In genomic region chr7:98834711-98835321, GRCm38 (mm10) we compare ENCODE assay signal across 8 mouse cellular contexts. TPM values are rescaled to one million over a fixed set of nuclear protein-coding genes. Genes with fewer than 3 reads are reported as not detected.
DNase-seq lines count a peak whose midpoint lies in the region; ATAC-seq and TF ChIP-seq lines count a peak whose summit lies in the region.

Wnt11 (plus strand) TSS chr7:98835112.

- TF ChIP-seq EP300 in heart, postnatal 0 days (IDR thresholded peaks at IDR 0.05; ENCODE audit: low read depth) = no peak

- whole genome bisulfite sequencing in embryonic facial prominence, embryonic 13.5 days = under 1% methylated on average over 65 of the region's 66 CpGs
- WGBS in heart, postnatal 0 days = under 1% methylated on average over 63 of the region's 66 CpGs
- under 1% methylated on average over 66 of the region's 66 CpGs for WGBS in limb, embryonic 13.5 days

- DNase-seq in thymus, postnatal 25 days = peak; percentile 5
- DNase-seq in thymus, adult 18-20 months = no peak
- no peak for DNase-seq in heart, postnatal 0 days (ENCODE audit: low spot score)
- DNase-seq in neural tube, embryonic 10.5 days (ENCODE audit: extremely low spot score, low spot score) = peak; percentile 55
- DNase-seq in frontal cortex, postnatal 36 days (ENCODE audit: low spot score in 2 of 2) = no peak
- no peak for DNase-seq in adipocyte (ENCODE audit: low spot score)

- H3K27ac ChIP-seq in embryonic facial prominence, embryonic 13.5 days = no peak within 1 kb of the TSS
- H3K27ac ChIP-seq in heart, postnatal 0 days (ENCODE audit: low read depth) = no peak within 1 kb of the TSS
- peak within 1 kb of the TSS; percentile 58; the same call in 1 of the 2 replicates for H3K27ac ChIP-seq in limb, embryonic 13.5 days

- H3K4me1 ChIP-seq in embryonic facial prominence, embryonic 13.5 days = peaks cover 55% of the 10 kb centered on the region
- H3K4me1 ChIP-seq in heart, postnatal 0 days (ENCODE audit: control insufficient read depth, insufficient read depth) = peaks cover 22% of the 10 kb centered on the region
- H3K4me1 ChIP-seq in limb, embryonic 13.5 days = peaks cover 48% of the 10 kb centered on the region

- H3K4me2 ChIP-seq in embryonic facial prominence, embryonic 13.5 days = peak within 1 kb of the TSS; percentile 98
- H3K4me2 ChIP-seq in heart, postnatal 0 days (ENCODE audit: low read depth, low read length) = peak within 1 kb of the TSS; percentile 92
- H3K4me2 ChIP-seq in limb, embryonic 13.5 days (replicated peaks) = peak within 1 kb of the TSS; percentile 90

- no peak for ATAC-seq in embryonic facial prominence, embryonic 13.5 days (ENCODE audit: insufficient number of reproducible peaks, insufficient read depth, low FRiP score, low TSS enrichment, low read depth)
- ATAC-seq in heart, postnatal 0 days (ENCODE audit: insufficient read depth, low read depth) = peak; percentile 19; the same call in 1 of the 2 replicates
- ATAC-seq in limb, embryonic 13.5 days (ENCODE audit: low FRiP score, low read depth) = no peak

- TF ChIP-seq CTCF in heart, postnatal 0 days (IDR thresholded peaks at IDR 0.05; ENCODE audit: low read depth) = no peak

- no peaks in the 10 kb centered on the region for H3K36me3 ChIP-seq in embryonic facial prominence, embryonic 13.5 days
- no peaks in the 10 kb centered on the region for H3K36me3 ChIP-seq in heart, postnatal 0 days (replicated peaks; ENCODE audit: control insufficient read depth, insufficient read depth, low read length)
- no peaks in the 10 kb centered on the region for H3K36me3 ChIP-seq in limb, embryonic 13.5 days

- H3K4me3 ChIP-seq in embryonic facial prominence, embryonic 13.5 days = peak within 1 kb of the TSS; percentile 57
- peak within 1 kb of the TSS; percentile 57 for H3K4me3 ChIP-seq in heart, postnatal 0 days (ENCODE audit: low read depth, low read length)
- H3K4me3 ChIP-seq in limb, embryonic 13.5 days = peak within 1 kb of the TSS; percentile 65

- H3K27me3 ChIP-seq in embryonic facial prominence, embryonic 13.5 days = peaks cover 98% of the 10 kb centered on the region
- H3K27me3 ChIP-seq in heart, postnatal 0 days (ENCODE audit: control insufficient read depth, insufficient read depth, low read length) = peaks cover 62% of the 10 kb centered on the region
- peaks cover 89% of the 10 kb centered on the region for H3K27me3 ChIP-seq in limb, embryonic 13.5 days

- no peaks in the 10 kb centered on the region for H3K9me3 ChIP-seq in embryonic facial prominence, embryonic 13.5 days
- no peaks in the 10 kb centered on the region for H3K9me3 ChIP-seq in heart, postnatal 0 days (replicated peaks; ENCODE audit: control insufficient read depth, low read length)
- H3K9me3 ChIP-seq in limb, embryonic 13.5 days = no peaks in the 10 kb centered on the region

- peak within 1 kb of the TSS; percentile 79 for H3K9ac ChIP-seq in embryonic facial prominence, embryonic 13.5 days
- H3K9ac ChIP-seq in heart, postnatal 0 days (replicated peaks; ENCODE audit: low read depth, low read length) = peak within 1 kb of the TSS; percentile 40
- peak within 1 kb of the TSS; percentile 81 for H3K9ac ChIP-seq in limb, embryonic 13.5 days

RNA-seq across cellular contexts. Expression of gene Wnt11, which starts in this region (rescaled TPM):
- 10.8 and 12.4 TPM in 2 replicates for polyA plus RNA-seq in embryonic facial prominence, embryonic 13.5 days (2015; fragmentation: Nextera tagmentation; extraction: Ambion mirVana)
- 22.9 and 33.9 TPM in 2 replicates for total RNA-seq in heart, postnatal 0 days (2014; rRNA removed; ENCODE audit: low replicate concordance)
- 4.3 and 4.4 TPM in 2 replicates for polyA plus RNA-seq in heart, postnatal 0 days (2015; fragmentation: Nextera tagmentation; extraction: Ambion mirVana)
- polyA plus RNA-seq in limb, embryonic 13.5 days (2015; fragmentation: Nextera tagmentation; extraction: Ambion mirVana) = 37.2 and 38.3 TPM in 2 replicates

Comparison
In these comparisons a context has a peak if more than half of its experiments do, and no peak if none do; other contexts are left out.
1. DNase-seq: peak in thymus, postnatal 25 days (single experiment) and neural tube, embryonic 10.5 days (single experiment); none in thymus, adult 18-20 months (0 of 2), heart, postnatal 0 days (single experiment), frontal cortex, postnatal 36 days (0 of 2) and adipocyte (single experiment).
2. Peak in every context shown above with its lines, with median percentiles within 50 percentile points of each other: H3K4me2 ChIP-seq, H3K4me3 ChIP-seq and H3K9ac ChIP-seq.